Mouse (Mus musculus): ENCODE measurements around the gene Ptprc.

- TF ChIP-seq POLR2A (IDR thresholded peaks at IDR 0.05; ENCODE audit: borderline replicate concordance, low read depth, low read length) (no peak), CTCF (IDR thresholded peaks at IDR 0.05; ENCODE audit: low read depth, low read length) (no peak)
Observed at GRCm38 (mm10) chr1:138166233-138166771, 9.2 kb downstream of the Ptprc start.

All from bone marrow macrophage, adult 2 months (primary cell).